15 mouse cellular contexts compared by ENCODE assay signal in genomic region chr14:32532381-32533147, GRCm38 (mm10). TPM values are rescaled to one million over a fixed set of nuclear protein-coding genes. Genes with fewer than 3 reads are reported as not detected.
DNase-seq lines count a peak whose midpoint lies in the region; ATAC-seq and TF ChIP-seq lines count a peak whose summit lies in the region.
"Had no signal": no experiment of that assay in that cellular context is flagged by ENCODE, and none has a peak within 500 bp of the region (broad histone marks: within the 10 kb centered on the region; RNA-seq: fewer than 3 reads in every experiment).

No protein-coding gene starts in this region.

- H3K4me1 ChIP-seq in kidney, embryonic 16.5 days (ENCODE audit: insufficient read depth, low read length), result 0 out of 2 replicates have a peak, but pooled peaks cover 3% of the 10 kb centered on the region
- peaks cover 4 to 45% of the 10 kb centered on the region in 2 experiments for H3K4me1 ChIP-seq in CH12.LX (ENCODE audit: control insufficient read depth in 1 of 2, insufficient read depth in 2 of 2)
- H3K4me1 ChIP-seq in embryonic facial prominence, embryonic 14.5 days (ENCODE audit: control insufficient read depth, insufficient read depth, low read length), result no peaks in the 10 kb centered on the region
- H3K4me1 ChIP-seq in limb, embryonic 15.5 days, result peaks cover 15% of the 10 kb centered on the region
- H3K4me1 ChIP-seq: neural tube, embryonic 12.5 days had no signal

- no peak overlapping the region for H3K4me3 ChIP-seq in kidney, embryonic 16.5 days (ENCODE audit: low read length)
- no peak overlapping the region for H3K4me3 ChIP-seq in CH12.LX (replicated peaks in 1 of 3; ENCODE audit: low read depth in 2 of 3, low read length in 2 of 3, poor library complexity in 1 of 3)
- no peak overlapping the region for H3K4me3 ChIP-seq in embryonic facial prominence, embryonic 14.5 days (ENCODE audit: low read depth, low read length)
- no peak overlapping the region for H3K4me3 ChIP-seq in limb, embryonic 15.5 days
- H3K4me3 ChIP-seq: erythroblast, embryonic 14.5 days; limb, embryonic 12.5 days; neural tube, embryonic 12.5 days had no signal

- in situ Hi-C loops in CH12.LX (cut with MboI; ENCODE audit: low pct_ligation_motif_present, low pct_unique_long_range_greater_than_20kb, low sequenced_read_pairs), result no loop called here

- DNase-seq in kidney, adult 11 months, result no peak
- no peak for DNase-seq in CH12.LX (ENCODE audit: extremely low read depth)
- DNase-seq in embryonic facial prominence, embryonic 14.5 days (ENCODE audit: low spot score), result peak; percentile 62
- DNase-seq in left cerebral cortex, postnatal 10 days (ENCODE audit: extremely low spot score in 1 of 2, low spot score in 2 of 2), result no peak
- no peak for DNase-seq in ovary, postnatal 36 days (ENCODE audit: low spot score)
- DNase-seq: adrenal gland, adult 2 months; cerebellum, adult 11-12 months; layer of hippocampus, adult 9-11 months; lung, postnatal 36 days had no signal

- H3K4me2 ChIP-seq in kidney, embryonic 16.5 days (replicated peaks; ENCODE audit: low read depth, low read length), result no peak overlapping the region
- H3K4me2 ChIP-seq in CH12.LX (ENCODE audit: insufficient read depth, low read depth, poor library complexity, severe bottlenecking), result no peak overlapping the region
- no peak overlapping the region for H3K4me2 ChIP-seq in embryonic facial prominence, embryonic 14.5 days (ENCODE audit: low read depth, low read length)
- H3K4me2 ChIP-seq in limb, embryonic 15.5 days, result no peak overlapping the region
- H3K4me2 ChIP-seq: limb, embryonic 12.5 days; neural tube, embryonic 12.5 days had no signal

- no peaks in the 10 kb centered on the region for H3K9me3 ChIP-seq in kidney, embryonic 16.5 days (ENCODE audit: low read length)
- no peaks in the 10 kb centered on the region for H3K9me3 ChIP-seq in CH12.LX (replicated peaks; ENCODE audit: low read length)
- H3K9me3 ChIP-seq in embryonic facial prominence, embryonic 14.5 days (ENCODE audit: control insufficient read depth, low read length), result no peaks in the 10 kb centered on the region
- no peaks in the 10 kb centered on the region for H3K9me3 ChIP-seq in limb, embryonic 15.5 days
- H3K9me3 ChIP-seq: limb, embryonic 12.5 days; neural tube, embryonic 12.5 days had no signal

- peak; percentile 51 for ATAC-seq in kidney, embryonic 16.5 days (ENCODE audit: low FRiP score, low TSS enrichment)
- peak; percentile 68 for ATAC-seq in embryonic facial prominence, embryonic 14.5 days (ENCODE audit: low read depth)
- no peak for ATAC-seq in limb, embryonic 15.5 days (ENCODE audit: insufficient number of reproducible peaks, low FRiP score, low TSS enrichment, low read depth)

- no peak for TF ChIP-seq POLR2A in CH12.LX (IDR thresholded peaks at IDR 0.05; ENCODE audit: low read depth, low read length)

- peaks cover 7% of the 10 kb centered on the region; the same call in 1 of the 2 replicates for H3K36me3 ChIP-seq in kidney, embryonic 16.5 days (ENCODE audit: insufficient read depth, low read length)
- H3K36me3 ChIP-seq in CH12.LX (replicated peaks in 1 of 2; ENCODE audit: control insufficient read depth in 1 of 2, insufficient read depth in 1 of 2, low read length in 1 of 2), result peaks cover 19 to 81% of the 10 kb centered on the region in 2 experiments
- peaks cover 35% of the 10 kb centered on the region for H3K36me3 ChIP-seq in embryonic facial prominence, embryonic 14.5 days (ENCODE audit: control insufficient read depth, insufficient read depth, low read length)
- peaks cover 10% of the 10 kb centered on the region; the same call in 1 of the 2 replicates for H3K36me3 ChIP-seq in limb, embryonic 15.5 days

- dilution Hi-C loops in CH12.LX (cut with MboI; ENCODE audit: extremely low pct_ligation_motif_present, extremely low pct_unique_long_range_greater_than_20kb, low sequenced_read_pairs), result no loop called here

- no peak for TF ChIP-seq RAD21 in CH12.LX (IDR thresholded peaks at IDR 0.05; ENCODE audit: low read depth, low read length)

- H3K9ac ChIP-seq in kidney, embryonic 16.5 days (replicated peaks; ENCODE audit: low read length), result no peak overlapping the region
- no peak overlapping the region for H3K9ac ChIP-seq in CH12.LX (ENCODE audit: insufficient read depth, low read depth)
- no peak overlapping the region for H3K9ac ChIP-seq in embryonic facial prominence, embryonic 14.5 days (ENCODE audit: low read depth, low read length)
- no peak overlapping the region for H3K9ac ChIP-seq in limb, embryonic 15.5 days
- H3K9ac ChIP-seq: limb, embryonic 12.5 days; neural tube, embryonic 12.5 days had no signal

- 58% methylated on average over 7 of the region's 7 CpGs for WGBS in kidney, embryonic 16.5 days
- WGBS in embryonic facial prominence, embryonic 14.5 days, result 57% methylated on average over 7 of the region's 7 CpGs
- 54% methylated on average over 7 of the region's 7 CpGs for WGBS in limb, embryonic 15.5 days

- TF ChIP-seq EP300 in CH12.LX (IDR thresholded peaks at IDR 0.05; ENCODE audit: low read length), result no peak

- intact Hi-C loops in left cerebral cortex, postnatal 10 days (cut with DNase I), result loop anchor here (5.0 to 10.0 kb wide), 2 partner anchors 55 to 672 kb away; no protein-coding TSS in a partner anchor

- no peak overlapping the region for H3K27ac ChIP-seq in kidney, embryonic 16.5 days (ENCODE audit: low read length)
- peak overlapping the region; percentile 4; the same call in 1 of the 2 replicates for H3K27ac ChIP-seq in CH12.LX (ENCODE audit: insufficient read depth, low read depth)
- H3K27ac ChIP-seq in embryonic facial prominence, embryonic 14.5 days (replicated peaks; ENCODE audit: low read depth, low read length), result no peak overlapping the region
- peak overlapping the region; percentile 38; the same call in 1 of the 2 replicates for H3K27ac ChIP-seq in limb, embryonic 15.5 days
- H3K27ac ChIP-seq: limb, embryonic 12.5 days; neural tube, embryonic 12.5 days; stomach, postnatal 0 days had no signal

- TF ChIP-seq CTCF in CH12.LX (conservative IDR thresholded peaks at IDR 0.05 in 1 of 2, IDR thresholded peaks at IDR 0.05 in 1 of 2; ENCODE audit: low read depth in 2 of 2, low read length in 2 of 2), result no peak

- H3K79me2 ChIP-seq in CH12.LX (replicated peaks; ENCODE audit: control insufficient read depth, extremely low read depth, insufficient read depth, poor library complexity, severe bottlenecking), result no peaks in the 10 kb centered on the region; the same call in 1 of the 2 replicates

- H3K27me3 ChIP-seq in kidney, embryonic 16.5 days (ENCODE audit: insufficient read depth, low read length), result no peaks in the 10 kb centered on the region
- H3K27me3 ChIP-seq in CH12.LX (replicated peaks), result no peaks in the 10 kb centered on the region
- H3K27me3 ChIP-seq in embryonic facial prominence, embryonic 14.5 days (replicated peaks; ENCODE audit: control insufficient read depth, insufficient read depth, low read length), result no peaks in the 10 kb centered on the region
- no peaks in the 10 kb centered on the region for H3K27me3 ChIP-seq in limb, embryonic 15.5 days
- H3K27me3 ChIP-seq: limb, embryonic 12.5 days; neural tube, embryonic 12.5 days had no signal

TF ChIP-seq in CH12.LX, 34 proteins besides CTCF, POLR2A, EP300 and RAD21:
- TF ChIP-seq HCFC1 (IDR thresholded peaks at IDR 0.05; ENCODE audit: low read depth, low read length) (no peak), ETS1 (conservative IDR thresholded peaks at IDR 0.05; ENCODE audit: low read depth, low read length) (peak; percentile 46; the same call in 1 of the 2 replicates), ZKSCAN1 (IDR thresholded peaks at IDR 0.05; ENCODE audit: borderline replicate concordance, low read depth, low read length) (no peak), MXI1 (IDR thresholded peaks at IDR 0.05; ENCODE audit: low read depth, low read length) (no peak), RCOR1 (conservative IDR thresholded peaks at IDR 0.05; ENCODE audit: low read depth, low read length) (no peak), MEF2A (IDR thresholded peaks at IDR 0.05; ENCODE audit: borderline replicate concordance, low read depth, low read length) (no peak), MAZ (IDR thresholded peaks at IDR 0.05; ENCODE audit: low read depth, low read length) (no peak), ZMIZ1 (IDR thresholded peaks at IDR 0.05; ENCODE audit: low read depth, low read length) (no peak), USF1 (IDR thresholded peaks at IDR 0.05; ENCODE audit: low read depth, low read length) (no peak), IRF4 (IDR thresholded peaks at IDR 0.05; ENCODE audit: low read depth, low read length) (peak; percentile 27; the same call in 1 of the 2 replicates), E2F4 (IDR thresholded peaks at IDR 0.05; ENCODE audit: insufficient replicate concordance, low read depth, low read length) (no peak), PAX5 (IDR thresholded peaks at IDR 0.05; ENCODE audit: low read length) (no peak), NELFE (IDR thresholded peaks at IDR 0.05; ENCODE audit: low read depth, low read length) (no peak), JUN (IDR thresholded peaks at IDR 0.05; ENCODE audit: insufficient read depth, low read depth, low read length) (no peak), ZC3H11A (IDR thresholded peaks at IDR 0.05; ENCODE audit: low read depth, low read length) (no peak), CHD1 (IDR thresholded peaks at IDR 0.05; ENCODE audit: low read depth, low read length) (no peak), BHLHE40 (IDR thresholded peaks at IDR 0.05; ENCODE audit: low read depth, low read length) (0 out of 2 replicates have a peak, but pooled peaks have one; percentile 27), TCF12 (IDR thresholded peaks at IDR 0.05; ENCODE audit: low read depth, low read length) (no peak), SIN3A (IDR thresholded peaks at IDR 0.05; ENCODE audit: low read length) (no peak), SMC3 (IDR thresholded peaks at IDR 0.05; ENCODE audit: low read depth, low read length) (no peak), NRF1 (IDR thresholded peaks at IDR 0.05; ENCODE audit: low read depth, low read length) (no peak), ELF1 (IDR thresholded peaks at IDR 0.05; ENCODE audit: low read depth, low read length) (no peak), CHD2 (IDR thresholded peaks at IDR 0.05; ENCODE audit: low read length) (no peak)

RNA-seq across cellular contexts. Expression of gene Ercc6, which starts 19.2 kb away (rescaled TPM):
- 17.7 and 20.3 TPM in 2 replicates for polyA plus RNA-seq in kidney, embryonic 16.5 days (2015; fragmentation: Nextera tagmentation; extraction: Ambion mirVana)
- total RNA-seq in CH12.LX (2012; rRNA removed) (10.7 and 11.3 TPM in 2 replicates), CH12.LX (2014; rRNA removed) (15.3 and 15.8 TPM in 2 replicates)
- polyA plus RNA-seq in CH12.LX (2012; ENCODE audit: insufficient read length, low read depth), result 15.1 and 16.7 TPM in 2 replicates
- polyA plus RNA-seq in embryonic facial prominence, embryonic 14.5 days (2014; fragmentation: Nextera tagmentation; extraction: Ambion mirVana), result 13.4 and 16.1 TPM in 2 replicates
- polyA plus RNA-seq in limb, embryonic 15.5 days (2015; fragmentation: Nextera tagmentation; extraction: Ambion mirVana), result 19.0 and 20.1 TPM in 2 replicates
- 10 to 100 TPM; 16.7 to 18.9 TPM for total RNA-seq in left cerebral cortex, postnatal 10 days (2021)

Comparison
In these comparisons a context has a peak if more than half of its experiments do, and no peak if none do; other contexts are left out.
1. H3K27ac ChIP-seq: peak in CH12.LX (single experiment) and limb, embryonic 15.5 days (single experiment); none in kidney, embryonic 16.5 days (single experiment) and embryonic facial prominence, embryonic 14.5 days (single experiment).